Mouse (Mus musculus) kidney, adult 2 months (tissue): Measurements from ENCODE around the gene Gm5447.

Experiments
- CTCF ChIP-seq: fragments of 200-500 bp; conservative IDR thresholded peaks from 2 replicates; pipeline ENCODE4 v1.5.1; 2011; ENCODE audit warnings: low read depth, mild to moderate bottlenecking, control low read depth, low read length, moderate library complexity, mixed read lengths; ENCODE audit not compliant: insufficient read depth, insufficient read length
- POLR2A ChIP-seq: fragments of 200-500 bp; IDR thresholded peaks from one replicate; pipeline ENCODE4 v1.6.1; 2011; ENCODE audit warnings: low read depth, low read length, control low read depth

DNA sequence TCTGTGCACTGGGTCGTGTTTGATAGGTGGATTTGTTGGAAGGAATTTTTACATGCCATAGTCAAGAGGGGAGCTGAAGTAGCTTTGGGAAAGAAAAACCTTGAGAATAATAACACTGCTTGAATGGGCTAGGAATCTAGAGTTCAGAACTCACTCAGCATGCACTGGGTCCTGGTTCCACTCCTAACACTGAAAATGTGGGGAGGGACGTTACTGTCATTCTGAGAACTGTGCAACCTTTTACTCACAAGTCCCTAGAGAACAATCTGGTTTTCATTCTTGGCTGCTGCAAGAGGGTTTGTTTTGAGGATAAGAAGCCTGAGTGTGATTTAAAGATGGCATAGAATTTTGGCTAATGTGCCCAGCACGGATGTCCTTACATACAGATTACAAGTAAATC, 49.7 kb downstream of the Gm5447 start:
- TF ChIP-seq POLR2A (no peak), CTCF (no peak)
